Mouse (Mus musculus) bone marrow, adult 2 months (tissue): ENCODE measurements around the gene Fam131a.

ENCODE experiments used
- CTCF ChIP-seq: fragments of 200-500 bp; IDR thresholded peaks from 2 replicates; pipeline ENCODE4 v1.5.1; 2011; ENCODE audit warnings: low read length, control low read depth; ENCODE audit not compliant: control insufficient read depth, insufficient read depth
- POLR2A ChIP-seq: fragments of 200-500 bp; IDR thresholded peaks from 2 replicates; pipeline ENCODE4 v1.6.1; 2011; ENCODE audit warnings: low read depth, mild to moderate bottlenecking, control low read depth, low read length, borderline replicate concordance; ENCODE audit not compliant: control insufficient read depth

GRCm38 (mm10) chr16:20746641-20747040 lies 53.6 kb downstream of the Fam131a start:
- TF ChIP-seq POLR2A (no peak), CTCF (no peak)
